Mouse (Mus musculus): ENCODE measurements at regions not wholly inside any gene's neighbourhood (a gene's known extent, or its start where the extent isn't known, plus 50 kb on each side); places are given as distances from the start of the nearest gene placed in this dataset.

GRCm38 (mm10) chr12:67300245-67300644, 77.9 kb upstream of the Mdga2 start:
- TF ChIP-seq CHD2 (IDR thresholded peaks at IDR 0.05; ENCODE audit: low read length), result no peak
- TF ChIP-seq E2F4 (IDR thresholded peaks at IDR 0.05; ENCODE audit: borderline replicate concordance, low read depth, low read length), result no peak
- TF ChIP-seq POLR2A (IDR thresholded peaks at IDR 0.05; ENCODE audit: control insufficient read depth in 1 of 2, insufficient read depth in 1 of 2, low read depth in 1 of 2, low read length in 2 of 2, poor library complexity in 1 of 2), result no peak
- TF ChIP-seq JUND (IDR thresholded peaks at IDR 0.05; ENCODE audit: low read depth, low read length), result no peak
- TF ChIP-seq CTCF (IDR thresholded peaks at IDR 0.05 in 2 of 3, conservative IDR thresholded peaks at IDR 0.05 in 1 of 3; ENCODE audit: control insufficient read depth in 1 of 3, insufficient read depth in 1 of 3, low read depth in 2 of 3, low read length in 3 of 3, poor library complexity in 1 of 3, severe bottlenecking in 1 of 3), result no peak
- no peak for TF ChIP-seq ETS1 (IDR thresholded peaks at IDR 0.05; ENCODE audit: low read depth, low read length)
- no peak for TF ChIP-seq MYC (IDR thresholded peaks at IDR 0.05; ENCODE audit: low read depth, low read length)
- no peak for TF ChIP-seq POLR2AphosphoS2 (IDR thresholded peaks at IDR 0.05; ENCODE audit: low read length)
- no peak for TF ChIP-seq SMC3 (IDR thresholded peaks at IDR 0.05; ENCODE audit: low read depth, low read length)
- TF ChIP-seq MAFK (IDR thresholded peaks at IDR 0.05; ENCODE audit: borderline replicate concordance, low read depth, low read length), result no peak
- no peak for TF ChIP-seq EP300 (IDR thresholded peaks at IDR 0.05; ENCODE audit: low read depth in 1 of 2, low read length in 2 of 2)
- no peak for TF ChIP-seq MXI1 (IDR thresholded peaks at IDR 0.05; ENCODE audit: low read depth, low read length)
- TF ChIP-seq BHLHE40 (IDR thresholded peaks at IDR 0.05; ENCODE audit: borderline replicate concordance, low read depth, low read length), result no peak
- no peak for TF ChIP-seq ZC3H11A (IDR thresholded peaks at IDR 0.05; ENCODE audit: low read depth, low read length)

All from MEL (cell line).